Mouse (Mus musculus) kidney, embryonic 14.5 days (tissue): ENCODE data around the gene Trim46. TPM values are rescaled to one million over a fixed set of nuclear protein-coding genes. Genes with fewer than 3 reads are reported as not detected.

Experiments
- ATAC-seq: fragments of 200-750 bp; cut with Nextera tagmentation; 2 replicates; pipeline ENCODE4 v1.8.0; 2017; ENCODE audit warnings: moderate number of reproducible peaks, mild to moderate bottlenecking, moderate TSS enrichment, moderate library complexity; ENCODE audit not compliant: low FRiP score, low TSS enrichment
- H3K27ac ChIP-seq: fragments of 300-500 bp; sonication (generic); 2 replicates; pipeline ENCODE4 v1.5.1; 2014; ENCODE audit warnings: low read depth, mild to moderate bottlenecking, low read length, moderate library complexity, mixed read lengths
- H3K27me3 ChIP-seq: fragments of 300-500 bp; sonication (generic); 2 replicates; pipeline ENCODE4 v1.6.1; 2014; ENCODE audit warnings: mild to moderate bottlenecking, low read length; ENCODE audit not compliant: control insufficient read depth, insufficient read depth
- H3K36me3 ChIP-seq: fragments of 300-500 bp; sonication (generic); 2 replicates; pipeline ENCODE4 v1.6.1; 2014; ENCODE audit warnings: low read length, mixed read lengths; ENCODE audit not compliant: control insufficient read depth, insufficient read depth
- H3K4me1 ChIP-seq: fragments of 300-500 bp; sonication (generic); 2 replicates; pipeline ENCODE4 v1.6.1; 2014; ENCODE audit warnings: low read length, mixed read lengths; ENCODE audit not compliant: control insufficient read depth, insufficient read depth
- H3K4me2 ChIP-seq: fragments of 300-500 bp; sonication (generic); replicated peaks from 2 replicates; pipeline ENCODE4 v1.6.1; 2014; ENCODE audit warnings: low read depth, mild to moderate bottlenecking, low read length
- H3K4me3 ChIP-seq: fragments of 300-500 bp; sonication (generic); 2 replicates; pipeline ENCODE4 v1.5.1; 2014; ENCODE audit warnings: mild to moderate bottlenecking, low read length
- H3K9ac ChIP-seq: fragments of 300-500 bp; sonication (generic); 2 replicates; pipeline ENCODE4 v1.6.1; 2014; ENCODE audit warnings: low read depth, mild to moderate bottlenecking, low read length, moderate library complexity
- H3K9me3 ChIP-seq: fragments of 300-500 bp; sonication (generic); 2 replicates; pipeline ENCODE4 v1.6.1; 2016; ENCODE audit warnings: low read length; ENCODE audit not compliant: control insufficient read depth
- WGBS: fragments of 180-500 bp; shearing (Covaris S2); extraction: QIAGEN DNeasy Blood & Tissue Kit; methylation state at CpG from one replicate; pipeline ENCODE4 v1.1.7; 2014; 5-methylcytosine and 5-hydroxymethylcytosine counted together
- polyA plus RNA-seq: library from polyadenylated mRNA; unstranded; fragments of >200 nt; fragmentation: Nextera tagmentation; extraction: Ambion mirVana; gene quantifications from 2 replicates; pipeline ENCODE4 v1.2.1, GENCODE M21; 2014

Trim46 gene
- polyA plus RNA-seq, 1 experiment from 2014 or later = 3.6 TPM

GRCm38 (mm10) chr3:89262417-89262816 is 16.3 kb upstream of the Trim46 start:
- Histone ChIP-seq H3K27ac (peak overlapping the region; percentile 47; the same call in 1 of the 2 replicates), H3K27me3 (no peaks in the 10 kb centered on the region), H3K36me3 (no peaks in the 10 kb centered on the region), H3K4me3 (no peak overlapping the region), H3K4me2 (no peak overlapping the region), H3K9me3 (no peaks in the 10 kb centered on the region), H3K4me1 (0 out of 2 replicates have a peak, but pooled peaks cover 7% of the 10 kb centered on the region), H3K9ac (no peak overlapping the region)
- ATAC-seq = no peak
- WGBS = 59% methylated on average over 10 of the region's 10 CpGs

GRCm38 (mm10) chr3:89260211-89260610 is 14.1 kb upstream of the Trim46 start:
- no peak for ATAC-seq
- no peak overlapping the region for H3K9ac ChIP-seq
- H3K9me3 ChIP-seq = no peaks in the 10 kb centered on the region
- H3K4me3 ChIP-seq = no peak overlapping the region
- H3K36me3 ChIP-seq = no peaks in the 10 kb centered on the region
- WGBS = 72% methylated on average over 3 of the region's 3 CpGs
- H3K4me2 ChIP-seq = no peak overlapping the region
- no peak overlapping the region for H3K27ac ChIP-seq
- no peaks in the 10 kb centered on the region for H3K4me1 ChIP-seq
- H3K27me3 ChIP-seq = no peaks in the 10 kb centered on the region

DNA sequence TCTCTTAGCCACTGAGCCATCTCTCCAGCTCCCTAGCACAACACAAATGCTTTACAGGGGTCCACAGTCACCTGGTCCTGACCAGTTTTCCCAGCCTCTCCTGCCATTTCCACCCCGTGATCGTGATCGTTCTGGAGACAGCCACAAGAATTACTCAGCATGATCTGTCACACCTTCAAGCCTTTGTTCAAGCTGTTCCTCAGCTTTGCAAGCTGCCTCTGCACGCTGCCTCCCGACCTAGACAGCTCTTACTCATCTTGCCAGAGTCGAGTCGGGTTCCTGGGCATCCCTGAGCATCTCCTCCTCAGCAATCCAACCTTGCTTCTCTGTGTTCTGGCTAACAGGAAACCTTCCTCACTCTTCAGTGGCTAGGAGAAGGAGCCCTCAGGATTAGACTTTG is 13.0 kb upstream of the Trim46 start, which contains the start of gene Dpm3:
TSS of gene Dpm3 (plus strand) at position 283 of the 400 bp plus-strand sequence.
- WGBS = 31% methylated on average over 7 of the region's 7 CpGs
- Histone ChIP-seq H3K9me3 (no peaks in the 10 kb centered on the region), H3K27ac (no peak within 1 kb of the TSS), H3K4me2 (no peak within 1 kb of the TSS), H3K9ac (no peak within 1 kb of the TSS), H3K4me3 (no peak within 1 kb of the TSS), H3K36me3 (no peaks in the 10 kb centered on the region), H3K27me3 (no peaks in the 10 kb centered on the region), H3K4me1 (no peaks in the 10 kb centered on the region)
- ATAC-seq = no peak

DNA sequence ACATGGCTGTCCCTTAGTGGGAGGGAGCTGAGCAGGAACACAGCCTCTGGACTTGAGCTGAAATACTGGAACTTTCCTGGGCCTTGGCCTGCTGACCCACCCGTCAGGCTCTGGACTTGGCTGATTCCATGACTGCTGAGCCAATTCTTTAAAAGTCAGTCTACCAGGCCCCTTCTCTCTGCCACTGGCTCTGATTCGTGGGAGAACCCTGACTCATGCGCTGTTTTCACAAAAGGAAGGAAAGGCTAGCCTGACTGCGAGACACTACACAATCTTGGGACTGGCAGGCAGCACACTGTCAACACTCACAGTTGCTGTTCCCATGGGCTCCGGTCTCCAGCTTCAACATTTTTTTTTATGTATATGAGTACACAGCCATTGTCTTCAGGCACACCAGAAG is 10.1 kb upstream of the Trim46 start:
- Histone ChIP-seq H3K27me3 (peaks cover 6% of the 10 kb centered on the region; the same call in 1 of the 2 replicates), H3K9me3 (no peaks in the 10 kb centered on the region), H3K4me1 (peaks cover 12% of the 10 kb centered on the region), H3K36me3 (no peaks in the 10 kb centered on the region), H3K27ac (no peak overlapping the region), H3K4me2 (no peak overlapping the region), H3K9ac (no peak overlapping the region), H3K4me3 (no peak overlapping the region)
- no peak for ATAC-seq
- 77% methylated on average over 5 of the region's 5 CpGs for WGBS

GRCm38 (mm10) chr3:89254994-89255393 is 8.9 kb upstream of the Trim46 start:
- 91% methylated on average over 5 of the region's 5 CpGs for WGBS
- H3K9me3 ChIP-seq = no peaks in the 10 kb centered on the region
- H3K4me3 ChIP-seq = no peak overlapping the region
- peaks cover 20% of the 10 kb centered on the region for H3K4me1 ChIP-seq
- H3K36me3 ChIP-seq = no peaks in the 10 kb centered on the region
- peaks cover 6% of the 10 kb centered on the region; the same call in 1 of the 2 replicates for H3K27me3 ChIP-seq
- H3K27ac ChIP-seq = no peak overlapping the region
- H3K4me2 ChIP-seq = no peak overlapping the region
- no peak for ATAC-seq
- H3K9ac ChIP-seq = no peak overlapping the region

- Histone ChIP-seq H3K27me3 (peaks cover 6% of the 10 kb centered on the region; the same call in 1 of the 2 replicates), H3K4me2 (peak overlapping the region; percentile 31), H3K9me3 (no peaks in the 10 kb centered on the region), H3K27ac (peak overlapping the region; percentile 24; the same call in 1 of the 2 replicates), H3K4me3 (no peak overlapping the region), H3K9ac (peak overlapping the region; percentile 23; the same call in 1 of the 2 replicates), H3K4me1 (peaks cover 32% of the 10 kb centered on the region), H3K36me3 (peaks cover 13% of the 10 kb centered on the region)
- peak; percentile 61 for ATAC-seq
- under 1% methylated on average over 17 of the region's 17 CpGs for WGBS
These were observed 5.3 kb upstream of the Trim46 start for GRCm38 (mm10) chr3:89251365-89251895.

GRCm38 (mm10) chr3:89250435-89251040 is 4.4 kb upstream of the Trim46 start:
- Histone ChIP-seq H3K4me1 (peaks cover 38% of the 10 kb centered on the region), H3K36me3 (peaks cover 13% of the 10 kb centered on the region), H3K27ac (peak overlapping the region; percentile 24; the same call in 1 of the 2 replicates), H3K4me2 (no peak overlapping the region), H3K27me3 (peaks cover 6% of the 10 kb centered on the region; the same call in 1 of the 2 replicates), H3K9me3 (no peaks in the 10 kb centered on the region), H3K9ac (no peak overlapping the region), H3K4me3 (no peak overlapping the region)
- WGBS = 18% methylated on average over 7 of the region's 7 CpGs
- ATAC-seq = 0 out of 2 replicates have a peak, but pooled peaks have one; percentile 2

- H3K4me3 ChIP-seq = peak overlapping the region; percentile 75
- H3K27me3 ChIP-seq = peaks cover 6% of the 10 kb centered on the region; the same call in 1 of the 2 replicates
- no peak overlapping the region for H3K27ac ChIP-seq
- peaks cover 13% of the 10 kb centered on the region for H3K36me3 ChIP-seq
- peak overlapping the region; percentile 80 for H3K4me2 ChIP-seq
- no peak for ATAC-seq
- 92% methylated on average over 4 of the region's 4 CpGs for WGBS
- H3K9ac ChIP-seq = peak overlapping the region; percentile 81; the same call in 1 of the 2 replicates
- H3K4me1 ChIP-seq = peaks cover 49% of the 10 kb centered on the region
- H3K9me3 ChIP-seq = no peaks in the 10 kb centered on the region
These were observed 1.4 kb upstream of the Trim46 start for GRCm38 (mm10) chr3:89247466-89247865.

DNA sequence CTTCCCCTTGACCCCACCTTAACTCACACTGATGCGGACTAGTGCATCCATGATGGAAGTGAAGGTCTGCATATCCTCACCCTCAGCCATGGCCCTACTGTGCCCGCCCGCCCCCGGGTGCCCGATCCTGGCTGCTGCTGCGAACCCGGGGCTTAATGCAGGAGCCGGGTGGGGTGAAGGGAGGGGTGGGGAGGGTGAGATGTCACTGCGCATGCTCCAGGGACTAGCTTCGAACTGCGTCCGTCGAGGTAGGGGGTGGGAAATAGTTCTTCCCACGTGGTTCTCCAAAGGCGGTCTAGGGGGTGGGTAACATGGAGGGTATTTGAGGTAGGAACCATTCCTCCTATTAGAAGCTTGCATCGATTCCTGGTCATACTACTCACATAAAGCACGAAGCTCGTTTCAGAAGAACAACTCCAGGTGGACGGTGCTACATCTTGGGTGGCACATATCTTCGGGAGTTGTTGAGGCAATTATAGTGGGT is 379 bp downstream of the Trim46 start, which contains the start of gene Krtcap2:
TSS of gene Krtcap2 (plus strand) at position 279 of the 484 bp plus-strand sequence.
- H3K4me1 ChIP-seq = peaks cover 32% of the 10 kb centered on the region

More for the DNA sequence above, 379 bp downstream of the Trim46 start, which contains the start of gene Krtcap2:
- Histone ChIP-seq H3K4me3 (peak within 1 kb of the TSS; percentile 75), H3K9ac (peak within 1 kb of the TSS; percentile 81), H3K9me3 (no peaks in the 10 kb centered on the region), H3K36me3 (peaks cover 13% of the 10 kb centered on the region), H3K27ac (peak within 1 kb of the TSS; percentile 65; the same call in 1 of the 2 replicates), H3K27me3 (no peaks in the 10 kb centered on the region), H3K4me2 (peak within 1 kb of the TSS; percentile 80)
- WGBS = 4% methylated on average over 20 of the region's 20 CpGs
- peak; percentile 16; the same call in 1 of the 2 replicates for ATAC-seq
